Mouse (Mus musculus): Measurements from ENCODE around the gene Zfp523. TPM values are rescaled to one million over a fixed set of nuclear protein-coding genes. Genes with fewer than 3 reads are reported as not detected.
A peak's percentile ranks its signal among the peaks of the same experiment; 100 is the strongest.

Gene Zfp523
- polyA plus RNA-seq, 1 experiment = 21.0 TPM

- no peak for DNase-seq (ENCODE audit: low spot score)
These were observed 16.6 kb upstream of the Zfp523 start for GRCm38 (mm10) chr17:28160361-28160760.

GRCm38 (mm10) chr17:28161310-28161881, 15.5 kb upstream of the Zfp523 start:
- DNase-seq (ENCODE audit: low spot score) = no peak

- peak; percentile 70 for DNase-seq (ENCODE audit: low spot score)
These were observed 13.3 kb upstream of the Zfp523 start for GRCm38 (mm10) chr17:28163666-28164065.

GRCm38 (mm10) chr17:28170460-28171305, 6.2 kb upstream of the Zfp523 start:
- no peak for DNase-seq (ENCODE audit: low spot score)

- no peak for DNase-seq (ENCODE audit: low spot score)
These were observed 4.2 kb upstream of the Zfp523 start for GRCm38 (mm10) chr17:28172690-28173089.

- no peak for DNase-seq (ENCODE audit: low spot score)
These were observed 664 bp downstream of the Zfp523 start for GRCm38 (mm10) chr17:28177540-28178046.

- no peak for DNase-seq (ENCODE audit: low spot score)
These were observed 3.4 kb downstream of the Zfp523 start for GRCm38 (mm10) chr17:28180331-28180730.

- no peak for DNase-seq (ENCODE audit: low spot score)
These were observed 4.0 kb downstream of the Zfp523 start for GRCm38 (mm10) chr17:28180783-28181544.

GRCm38 (mm10) chr17:28184971-28185638, 8.2 kb downstream of the Zfp523 start:
- DNase-seq (ENCODE audit: low spot score) = no peak

GRCm38 (mm10) chr17:28188313-28188712, 11.4 kb downstream of the Zfp523 start:
- no peak for DNase-seq (ENCODE audit: low spot score)

GRCm38 (mm10) chr17:28192754-28193153, 15.8 kb downstream of the Zfp523 start:
- no peak for DNase-seq (ENCODE audit: low spot score)

GRCm38 (mm10) chr17:28193559-28193958, 16.6 kb downstream of the Zfp523 start:
- no peak for DNase-seq (ENCODE audit: low spot score)

- no peak for DNase-seq (ENCODE audit: low spot score)
These were observed 18.1 kb downstream of the Zfp523 start for GRCm38 (mm10) chr17:28195033-28195432.

- no peak for DNase-seq (ENCODE audit: low spot score)
These were observed 20.7 kb downstream of the Zfp523 start for GRCm38 (mm10) chr17:28197646-28198045.

GRCm38 (mm10) chr17:28201982-28202381, 25.1 kb downstream of the Zfp523 start:
- no peak for DNase-seq (ENCODE audit: low spot score)

GRCm38 (mm10) chr17:28204052-28204720, 27.3 kb downstream of the Zfp523 start:
- DNase-seq (ENCODE audit: low spot score) = no peak

- no peak for DNase-seq (ENCODE audit: low spot score)
These were observed 28.5 kb downstream of the Zfp523 start for GRCm38 (mm10) chr17:28205443-28205842.

GRCm38 (mm10) chr17:28207092-28207491, 30.2 kb downstream of the Zfp523 start:
- DNase-seq (ENCODE audit: low spot score) = no peak

- peak; percentile 73 for DNase-seq (ENCODE audit: low spot score)
These were observed 30.8 kb downstream of the Zfp523 start, which contains the start of gene Def6 for GRCm38 (mm10) chr17:28207591-28208313. Gene Def6, plus strand, starts transcription at chr17:28207778.

GRCm38 (mm10) chr17:28208314-28208612, 31.3 kb downstream of the Zfp523 start:
- DNase-seq (ENCODE audit: low spot score) = no peak

Measured in urinary bladder, adult 2 months (tissue).